Comparison of ENCODE assay signal across 7 mouse cellular contexts in genomic region chr8:111643264-111644141, GRCm38 (mm10). TPM values are rescaled to one million over a fixed set of nuclear protein-coding genes. Genes with fewer than 3 reads are reported as not detected.
A peak's percentile ranks its signal among the peaks of the same experiment; 100 is the strongest.
DNase-seq lines count a peak whose midpoint lies in the region; ATAC-seq lines count a peak whose summit lies in the region.

Gene Zfp1 (plus strand): TSS chr8:111643401.

- H3K36me3 ChIP-seq in embryonic facial prominence, embryonic 10.5 days (replicated peaks) = peaks cover 13% of the 10 kb centered on the region
- H3K36me3 ChIP-seq in limb, embryonic 10.5 days = peaks cover 17% of the 10 kb centered on the region; the same call in 1 of the 2 replicates
- H3K36me3 ChIP-seq in midbrain, embryonic 13.5 days = no peaks in the 10 kb centered on the region

- H3K4me3 ChIP-seq in embryonic facial prominence, embryonic 10.5 days = peak within 1 kb of the TSS; percentile 86
- peak within 1 kb of the TSS; percentile 86 for H3K4me3 ChIP-seq in limb, embryonic 10.5 days
- peak within 1 kb of the TSS; percentile 72 for H3K4me3 ChIP-seq in midbrain, embryonic 13.5 days (replicated peaks)

- peak within 1 kb of the TSS; percentile 65 for H3K4me2 ChIP-seq in midbrain, embryonic 13.5 days (replicated peaks)

- peak; percentile 96 for DNase-seq in adrenal gland, postnatal 10 days
- DNase-seq in embryonic facial prominence, embryonic 10.5 days (ENCODE audit: low spot score) = peak; percentile 94
- DNase-seq in kidney, adult 11 months = peak; percentile 92
- DNase-seq in limb, embryonic 10.5 days (ENCODE audit: low spot score) = peak; percentile 94
- DNase-seq in spleen, adult 12 weeks (ENCODE audit: low spot score) = peak; percentile 77

- H3K9ac ChIP-seq in midbrain, embryonic 13.5 days (replicated peaks) = peak within 1 kb of the TSS; percentile 87

- H3K4me1 ChIP-seq in embryonic facial prominence, embryonic 10.5 days = peaks cover 15% of the 10 kb centered on the region
- H3K4me1 ChIP-seq in limb, embryonic 10.5 days = peaks cover 8% of the 10 kb centered on the region
- peaks cover 11% of the 10 kb centered on the region for H3K4me1 ChIP-seq in midbrain, embryonic 13.5 days (replicated peaks)

- no peaks in the 10 kb centered on the region for H3K9me3 ChIP-seq in embryonic facial prominence, embryonic 10.5 days
- H3K9me3 ChIP-seq in limb, embryonic 10.5 days (replicated peaks) = no peaks in the 10 kb centered on the region
- no peaks in the 10 kb centered on the region for H3K9me3 ChIP-seq in midbrain, embryonic 13.5 days

- under 1% methylated on average over 75 of the region's 75 CpGs for WGBS in embryonic facial prominence, embryonic 10.5 days
- under 1% methylated on average over 75 of the region's 75 CpGs for WGBS in limb, embryonic 10.5 days
- WGBS in midbrain, embryonic 13.5 days = under 1% methylated on average over 74 of the region's 75 CpGs

- peak within 1 kb of the TSS; percentile 99 for H3K27ac ChIP-seq in embryonic facial prominence, embryonic 10.5 days (replicated peaks)
- peak within 1 kb of the TSS; percentile 99 for H3K27ac ChIP-seq in limb, embryonic 10.5 days
- peak within 1 kb of the TSS; percentile 94 for H3K27ac ChIP-seq in midbrain, embryonic 13.5 days

- ATAC-seq in granulocyte monocyte progenitor cell, adult 5-6 weeks (replicated peaks; ENCODE audit: poor library complexity, severe bottlenecking) = peak; percentile 76
- ATAC-seq in midbrain, embryonic 13.5 days = peak; percentile 99

- no peaks in the 10 kb centered on the region for H3K27me3 ChIP-seq in embryonic facial prominence, embryonic 10.5 days (replicated peaks; ENCODE audit: low read depth, poor library complexity, severe bottlenecking)
- no peaks in the 10 kb centered on the region for H3K27me3 ChIP-seq in limb, embryonic 10.5 days (ENCODE audit: low read depth, poor library complexity, severe bottlenecking)
- no peaks in the 10 kb centered on the region for H3K27me3 ChIP-seq in midbrain, embryonic 13.5 days

RNA-seq across cellular contexts. Expression of gene Zfp1, which starts in this region (rescaled TPM):
- total RNA-seq in adrenal gland, postnatal 10 days (2021) = 10 to 100 TPM in 1 of 2 experiments, 1 to 10 TPM in 1; 9.0 to 12.1 TPM
- polyA plus RNA-seq in embryonic facial prominence, embryonic 10.5 days (2016; fragmentation: Nextera tagmentation; extraction: Ambion mirVana) = 20.2 and 20.9 TPM in 2 replicates
- total RNA-seq in granulocyte monocyte progenitor cell, adult 5-6 weeks (2014; fragmentation: Nextera tagmentation) = 14.9 and 23.6 TPM in 2 replicates
- total RNA-seq in granulocyte monocyte progenitor cell, adult 5-6 weeks (2017) = 10.9 and 11.2 TPM in 2 replicates
- polyA plus RNA-seq in limb, embryonic 10.5 days (2016; fragmentation: Nextera tagmentation; extraction: Ambion mirVana) = 21.6 and 21.7 TPM in 2 replicates
- 28.8 and 29.2 TPM in 2 replicates for polyA plus RNA-seq in midbrain, embryonic 13.5 days (2015; fragmentation: Nextera tagmentation; extraction: Ambion mirVana)

Comparison
In these comparisons a context has a peak if more than half of its experiments do, and no peak if none do; other contexts are left out.
1. Peak in every context shown above with its lines: DNase-seq, ATAC-seq, H3K4me3 ChIP-seq and H3K27ac ChIP-seq.